ENCODE assay signal across 25 mouse cellular contexts in the genomic region with DNA sequence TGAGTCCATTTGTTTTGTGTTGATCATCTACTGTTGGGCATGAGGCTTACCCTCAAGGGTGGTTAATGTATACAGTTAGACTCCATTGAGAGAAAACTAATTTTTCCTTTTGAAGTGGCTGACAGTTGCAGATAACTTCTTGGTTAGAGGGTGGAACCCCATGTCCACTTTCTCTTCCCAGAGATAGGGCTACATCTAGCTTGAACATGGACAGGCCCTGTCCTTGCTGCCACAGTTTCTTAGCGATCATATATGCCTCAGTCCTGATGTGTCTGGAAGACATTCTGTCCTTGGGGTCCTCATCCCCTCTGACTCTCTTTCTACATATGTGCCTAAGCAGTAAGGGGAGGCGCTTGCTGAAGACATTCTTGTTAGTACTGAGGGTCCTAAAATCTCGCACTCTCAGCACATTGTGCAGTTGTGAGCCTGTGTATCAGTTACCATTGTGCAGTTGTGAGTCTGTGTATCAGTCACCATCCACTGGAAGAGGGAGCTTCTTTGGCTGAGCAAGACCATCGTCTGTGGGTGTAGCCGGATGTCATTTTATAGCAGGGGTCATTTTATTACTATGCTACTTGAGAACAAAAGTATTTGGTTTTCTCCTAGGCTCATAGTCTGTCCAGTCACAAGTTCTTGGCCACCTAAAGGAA.
DNase-seq lines count a peak whose midpoint lies in the region; ATAC-seq and TF ChIP-seq lines count a peak whose summit lies in the region.
"Had no signal": no experiment of that assay in that cellular context is flagged by ENCODE, and none has a peak within 500 bp of the region (broad histone marks: within the 10 kb centered on the region; RNA-seq: fewer than 3 reads in every experiment).

No protein-coding gene starts in this region.

- 0 out of 2 replicates have a peak, but pooled peaks have one; percentile 49 for ATAC-seq in stomach, embryonic 14.5 days (ENCODE audit: insufficient number of reproducible peaks, insufficient read depth, low FRiP score, low read depth)
- ATAC-seq in stomach, postnatal 0 days (ENCODE audit: low FRiP score, low TSS enrichment), result no peak
- ATAC-seq in liver, embryonic 16.5 days (ENCODE audit: low read depth), result peak; percentile 85
- ATAC-seq in hindbrain, postnatal 0 days, result no peak
- no peak for ATAC-seq in intestine, embryonic 15.5 days
- ATAC-seq: forebrain, postnatal 0 days had no signal

- no peak overlapping the region for H3K9ac ChIP-seq in stomach, embryonic 14.5 days (replicated peaks; ENCODE audit: low read depth, low read length)
- no peak overlapping the region for H3K9ac ChIP-seq in stomach, postnatal 0 days (ENCODE audit: low read length)
- no peak overlapping the region for H3K9ac ChIP-seq in liver, embryonic 16.5 days (ENCODE audit: low read depth, low read length)
- no peak overlapping the region for H3K9ac ChIP-seq in hindbrain, postnatal 0 days (replicated peaks; ENCODE audit: low read length)
- no peak overlapping the region for H3K9ac ChIP-seq in intestine, embryonic 15.5 days
- H3K9ac ChIP-seq: embryonic facial prominence, embryonic 15.5 days; forebrain, postnatal 0 days; hindbrain, embryonic 12.5 days; lung, embryonic 15.5 days had no signal

- no peak for TF ChIP-seq EP300 in stomach, postnatal 0 days (optimal IDR thresholded peaks at IDR 0.05)

- H3K9me3 ChIP-seq in stomach, embryonic 14.5 days (ENCODE audit: control insufficient read depth, low read depth, low read length), result no peaks in the 10 kb centered on the region
- H3K9me3 ChIP-seq in stomach, postnatal 0 days (ENCODE audit: control insufficient read depth, low read length), result no peaks in the 10 kb centered on the region
- no peaks in the 10 kb centered on the region for H3K9me3 ChIP-seq in liver, embryonic 16.5 days (replicated peaks; ENCODE audit: control insufficient read depth, low read length)
- H3K9me3 ChIP-seq in hindbrain, postnatal 0 days (ENCODE audit: low read length), result no peaks in the 10 kb centered on the region
- no peaks in the 10 kb centered on the region for H3K9me3 ChIP-seq in hindbrain, embryonic 10.5 days
- H3K9me3 ChIP-seq in intestine, embryonic 15.5 days, result no peaks in the 10 kb centered on the region
- H3K9me3 ChIP-seq: embryonic facial prominence, embryonic 15.5 days; G1E; hindbrain, embryonic 12.5 days; lung, embryonic 15.5 days had no signal

- no peaks in the 10 kb centered on the region for H3K27me3 ChIP-seq in stomach, embryonic 14.5 days (ENCODE audit: control insufficient read depth, insufficient read depth, low read length)
- H3K27me3 ChIP-seq in stomach, postnatal 0 days (ENCODE audit: control insufficient read depth, insufficient read depth, low read length), result no peaks in the 10 kb centered on the region
- no peaks in the 10 kb centered on the region for H3K27me3 ChIP-seq in liver, embryonic 16.5 days (ENCODE audit: control insufficient read depth, insufficient read depth, low read depth, low read length)
- no peaks in the 10 kb centered on the region for H3K27me3 ChIP-seq in hindbrain, postnatal 0 days (ENCODE audit: insufficient read depth, low read length)
- H3K27me3 ChIP-seq in hindbrain, embryonic 10.5 days (ENCODE audit: insufficient read depth, poor library complexity, severe bottlenecking), result no peaks in the 10 kb centered on the region
- no peaks in the 10 kb centered on the region for H3K27me3 ChIP-seq in intestine, embryonic 15.5 days (replicated peaks)
- H3K27me3 ChIP-seq: CH12.LX; embryonic facial prominence, embryonic 15.5 days; hindbrain, embryonic 12.5 days; lung, embryonic 15.5 days had no signal

- TF ChIP-seq CTCF in stomach, postnatal 0 days (IDR thresholded peaks at IDR 0.05; ENCODE audit: low read depth), result no peak
- TF ChIP-seq CTCF in hindbrain, postnatal 0 days (IDR thresholded peaks at IDR 0.05; ENCODE audit: low read depth), result no peak

- H3K4me3 ChIP-seq in stomach, embryonic 14.5 days (ENCODE audit: low read depth, low read length), result no peak overlapping the region
- no peak overlapping the region for H3K4me3 ChIP-seq in stomach, postnatal 0 days (ENCODE audit: low read depth, low read length)
- no peak overlapping the region for H3K4me3 ChIP-seq in liver, embryonic 16.5 days (ENCODE audit: low read depth, low read length)
- no peak overlapping the region for H3K4me3 ChIP-seq in hindbrain, postnatal 0 days (ENCODE audit: low read length)
- no peak overlapping the region for H3K4me3 ChIP-seq in hindbrain, embryonic 10.5 days
- H3K4me3 ChIP-seq in intestine, embryonic 15.5 days (replicated peaks), result no peak overlapping the region
- H3K4me3 ChIP-seq: embryonic facial prominence, embryonic 15.5 days; hindbrain, embryonic 12.5 days; left cerebral cortex, adult 2 months; lung, embryonic 15.5 days had no signal

- H3K36me3 ChIP-seq in stomach, embryonic 14.5 days (ENCODE audit: control insufficient read depth, insufficient read depth, low read length), result no peaks in the 10 kb centered on the region
- 0 out of 2 replicates have a peak, but pooled peaks cover 3% of the 10 kb centered on the region for H3K36me3 ChIP-seq in stomach, postnatal 0 days (ENCODE audit: control insufficient read depth, insufficient read depth, low read length)
- peaks cover 4% of the 10 kb centered on the region; the same call in 1 of the 2 replicates for H3K36me3 ChIP-seq in liver, embryonic 16.5 days (ENCODE audit: control insufficient read depth, insufficient read depth)
- H3K36me3 ChIP-seq in hindbrain, postnatal 0 days (ENCODE audit: insufficient read depth, low read length), result no peaks in the 10 kb centered on the region
- peaks cover 40% of the 10 kb centered on the region for H3K36me3 ChIP-seq in hindbrain, embryonic 10.5 days
- H3K36me3 ChIP-seq in intestine, embryonic 15.5 days, result 0 out of 2 replicates have a peak, but pooled peaks cover 2% of the 10 kb centered on the region
- H3K36me3 ChIP-seq: embryonic facial prominence, embryonic 15.5 days had no signal

- H3K4me2 ChIP-seq in stomach, embryonic 14.5 days (replicated peaks; ENCODE audit: low read depth, low read length), result no peak overlapping the region
- H3K4me2 ChIP-seq in stomach, postnatal 0 days (replicated peaks; ENCODE audit: low read depth), result no peak overlapping the region
- H3K4me2 ChIP-seq in liver, embryonic 16.5 days (ENCODE audit: low read depth, low read length), result peak overlapping the region; percentile 39
- no peak overlapping the region for H3K4me2 ChIP-seq in hindbrain, postnatal 0 days (ENCODE audit: low read depth, low read length)
- H3K4me2 ChIP-seq in intestine, embryonic 15.5 days (replicated peaks), result no peak overlapping the region
- H3K4me2 ChIP-seq: embryonic facial prominence, embryonic 15.5 days; hindbrain, embryonic 12.5 days; lung, embryonic 15.5 days had no signal

- 0 out of 2 replicates have a peak, but pooled peaks cover 2% of the 10 kb centered on the region for H3K4me1 ChIP-seq in stomach, embryonic 14.5 days (ENCODE audit: control insufficient read depth, insufficient read depth, low read length)
- H3K4me1 ChIP-seq in stomach, postnatal 0 days (replicated peaks; ENCODE audit: control insufficient read depth, insufficient read depth), result no peaks in the 10 kb centered on the region
- peaks cover 54% of the 10 kb centered on the region for H3K4me1 ChIP-seq in liver, embryonic 16.5 days (ENCODE audit: control insufficient read depth, low read depth, low read length)
- no peaks in the 10 kb centered on the region for H3K4me1 ChIP-seq in hindbrain, postnatal 0 days (ENCODE audit: insufficient read depth, low read length)
- H3K4me1 ChIP-seq in hindbrain, embryonic 10.5 days (replicated peaks), result peaks cover 23% of the 10 kb centered on the region
- no peaks in the 10 kb centered on the region for H3K4me1 ChIP-seq in intestine, embryonic 15.5 days (replicated peaks)
- H3K4me1 ChIP-seq: embryonic facial prominence, embryonic 15.5 days had no signal

- no peak overlapping the region for H3K27ac ChIP-seq in stomach, embryonic 14.5 days (ENCODE audit: low read length)
- H3K27ac ChIP-seq in stomach, postnatal 0 days (replicated peaks), result no peak overlapping the region
- peak overlapping the region; percentile 68 for H3K27ac ChIP-seq in liver, embryonic 16.5 days (ENCODE audit: low read length)
- no peak overlapping the region for H3K27ac ChIP-seq in hindbrain, postnatal 0 days
- H3K27ac ChIP-seq in hindbrain, embryonic 10.5 days, result no peak overlapping the region
- H3K27ac ChIP-seq in intestine, embryonic 15.5 days, result no peak overlapping the region
- H3K27ac ChIP-seq: embryonic facial prominence, embryonic 15.5 days; hindbrain, embryonic 12.5 days; kidney, postnatal 0 days; left cerebral cortex, adult 2 months; lung, embryonic 15.5 days; macrophage had no signal

- WGBS in stomach, embryonic 14.5 days, result 92% methylated on average over 5 of the region's 5 CpGs
- WGBS in stomach, postnatal 0 days, result 97% methylated on average over 5 of the region's 5 CpGs
- 46% methylated on average over 5 of the region's 5 CpGs for WGBS in liver, embryonic 16.5 days (ENCODE audit: insufficient replicate concordance)
- 97% methylated on average over 5 of the region's 5 CpGs for WGBS in hindbrain, postnatal 0 days
- 93% methylated on average over 5 of the region's 5 CpGs for WGBS in hindbrain, embryonic 10.5 days
- WGBS in intestine, embryonic 15.5 days, result 90% methylated on average over 5 of the region's 5 CpGs

- no peak for DNase-seq in stomach, postnatal 0 days (ENCODE audit: low spot score)
- peak; percentile 59 for DNase-seq in liver
- no peak for DNase-seq in hindbrain, postnatal 0 days (ENCODE audit: low spot score)
- no peak for DNase-seq in hindbrain, embryonic 10.5 days (ENCODE audit: low spot score)
- DNase-seq: adrenal gland, postnatal 14 days; B cell, adult 2 months; cerebellum, adult 9-11 months; forebrain, postnatal 0 days; gastrocnemius, postnatal 36 days; kidney, adult 18-20 months; layer of hippocampus, adult 9-11 months; midbrain, embryonic 14.5 days; right cerebral cortex, postnatal 14 days; thymus, postnatal 14 days had no signal

Comparison
In these comparisons a context has a peak if more than half of its experiments do, and no peak if none do; other contexts are left out.
1. ATAC-seq: peak in stomach, embryonic 14.5 days (single experiment) and liver, embryonic 16.5 days (single experiment); none in stomach, postnatal 0 days (single experiment), hindbrain, postnatal 0 days (single experiment) and intestine, embryonic 15.5 days (single experiment).